Mouse (Mus musculus) ES-Bruce4 (cell line): ENCODE data around the gene Pklr.

Source experiments
- CTCF ChIP-seq: IDR thresholded peaks from one replicate; pipeline ENCODE4 v1.8.1; 2011; ENCODE audit warnings: low read depth, low read length
- POLR2A ChIP-seq: IDR thresholded peaks from one replicate; pipeline ENCODE4 v1.8.1; 2011; ENCODE audit warnings: low read length; ENCODE audit not compliant: insufficient read depth

GRCm38 (mm10) chr3:89166945-89167344 lies 31.0 kb downstream of the Pklr start:
- TF ChIP-seq POLR2A, result no peak
- no peak for TF ChIP-seq CTCF
